Mouse (Mus musculus) heart, adult 2 months (tissue): ENCODE data around the gene Galnt18.

ENCODE experiments used
- CTCF ChIP-seq: fragments of 200-600 bp; IDR thresholded peaks from 2 replicates; pipeline ENCODE4 v1.8.1; 2022; ENCODE audit warnings: antibody characterized with exemption, mild to moderate bottlenecking, moderate library complexity
- POLR2A ChIP-seq: fragments of 200-500 bp; IDR thresholded peaks from 2 replicates; pipeline ENCODE4 v1.6.1; 2011; ENCODE audit warnings: mild to moderate bottlenecking, low read depth, low read length, control low read depth; ENCODE audit not compliant: insufficient read depth

GRCm38 (mm10) chr7:111806083-111806482 lies 26.3 kb upstream of the Galnt18 start:
- TF ChIP-seq POLR2A (no peak), CTCF (no peak)
